Mouse (Mus musculus): ENCODE results near the gene Slc25a31. TPM values are rescaled to one million over a fixed set of nuclear protein-coding genes. Genes with fewer than 3 reads are reported as not detected.

Gene Slc25a31
- polyA plus RNA-seq, 1 experiment from 2014 or later: not detected

GRCm38 (mm10) chr3:40745661-40746547 is 37.2 kb downstream of the Slc25a31 start:
- peaks cover 11% of the 10 kb centered on the region for H3K4me1 ChIP-seq (ENCODE audit: control insufficient read depth, low read depth, low read length)
- ATAC-seq (ENCODE audit: low read depth): peak; percentile 8
- no peaks in the 10 kb centered on the region for H3K36me3 ChIP-seq (ENCODE audit: control insufficient read depth, insufficient read depth)
- H3K27me3 ChIP-seq (ENCODE audit: control insufficient read depth, insufficient read depth, low read depth, low read length): no peaks in the 10 kb centered on the region
- WGBS (ENCODE audit: insufficient replicate concordance): 2% methylated on average over 37 of the region's 37 CpGs
- H3K4me2 ChIP-seq (ENCODE audit: low read depth, low read length): peak overlapping the region; percentile 98
- peak overlapping the region; percentile 94 for H3K27ac ChIP-seq (ENCODE audit: low read length)
- no peaks in the 10 kb centered on the region for H3K9me3 ChIP-seq (replicated peaks; ENCODE audit: control insufficient read depth, low read length)
- H3K4me3 ChIP-seq (ENCODE audit: low read depth, low read length): peak overlapping the region; percentile 76
- H3K9ac ChIP-seq (ENCODE audit: low read depth, low read length): peak overlapping the region; percentile 87

- no peaks in the 10 kb centered on the region for H3K4me1 ChIP-seq (ENCODE audit: control insufficient read depth, low read depth, low read length)
- H3K9me3 ChIP-seq (replicated peaks; ENCODE audit: control insufficient read depth, low read length): no peaks in the 10 kb centered on the region
- H3K4me2 ChIP-seq (ENCODE audit: low read depth, low read length): no peak overlapping the region
- no peak overlapping the region for H3K9ac ChIP-seq (ENCODE audit: low read depth, low read length)
- no peak for ATAC-seq (ENCODE audit: low read depth)
- no peak overlapping the region for H3K27ac ChIP-seq (ENCODE audit: low read length)
- WGBS (ENCODE audit: insufficient replicate concordance): 83% methylated on average over 3 of the region's 3 CpGs
- no peak overlapping the region for H3K4me3 ChIP-seq (ENCODE audit: low read depth, low read length)
- H3K27me3 ChIP-seq (ENCODE audit: control insufficient read depth, insufficient read depth, low read depth, low read length): no peaks in the 10 kb centered on the region
- peaks cover 10% of the 10 kb centered on the region for H3K36me3 ChIP-seq (ENCODE audit: control insufficient read depth, insufficient read depth)
These were observed 52.1 kb downstream of the Slc25a31 start for GRCm38 (mm10) chr3:40760746-40761145.

DNA sequence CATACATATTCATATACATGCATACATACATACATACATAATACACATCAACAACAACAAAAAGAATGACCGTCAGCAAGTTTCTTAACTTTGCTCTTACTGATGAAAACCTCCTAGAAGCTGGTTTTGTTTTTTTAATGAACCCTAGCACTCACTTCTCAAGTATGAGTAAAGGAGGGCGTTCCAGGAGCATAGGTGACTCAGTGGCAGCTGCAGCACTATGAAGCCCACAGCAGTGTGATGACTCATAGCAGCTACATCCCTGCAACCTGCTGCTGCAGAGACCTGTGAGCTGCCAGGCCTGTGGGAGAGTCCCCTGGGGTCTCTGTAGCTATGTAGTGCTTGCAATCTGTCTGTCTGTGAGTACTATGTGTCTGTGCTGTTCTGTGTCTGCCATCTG is 52.7 kb downstream of the Slc25a31 start:
- Histone ChIP-seq H3K27me3 (ENCODE audit: control insufficient read depth, insufficient read depth, low read depth, low read length) (no peaks in the 10 kb centered on the region), H3K4me1 (ENCODE audit: control insufficient read depth, low read depth, low read length) (no peaks in the 10 kb centered on the region), H3K4me2 (ENCODE audit: low read depth, low read length) (no peak overlapping the region), H3K36me3 (ENCODE audit: control insufficient read depth, insufficient read depth) (peaks cover 10% of the 10 kb centered on the region), H3K4me3 (ENCODE audit: low read depth, low read length) (no peak overlapping the region), H3K9me3 (replicated peaks; ENCODE audit: control insufficient read depth, low read length) (no peaks in the 10 kb centered on the region), H3K9ac (ENCODE audit: low read depth, low read length) (no peak overlapping the region), H3K27ac (ENCODE audit: low read length) (no peak overlapping the region)
- WGBS (ENCODE audit: insufficient replicate concordance): 84% methylated on average over 2 of the region's 2 CpGs
- ATAC-seq (ENCODE audit: low read depth): no peak

Other genes starting within 250 kb of the Slc25a31 start
- 0.71 and 0.79 TPM in 2 replicates for gene Intu, start 177.6 kb upstream of the Slc25a31 start, polyA plus RNA-seq (2015; fragmentation: Nextera tagmentation; extraction: Ambion mirVana)
- gene Hspa4l, start 35.6 kb downstream of the Slc25a31 start, polyA plus RNA-seq (2015; fragmentation: Nextera tagmentation; extraction: Ambion mirVana): 14.5 and 15.5 TPM in 2 replicates
- gene Plk4, start 91.2 kb downstream of the Slc25a31 start, polyA plus RNA-seq (2015; fragmentation: Nextera tagmentation; extraction: Ambion mirVana): 29.8 and 33.3 TPM in 2 replicates
- gene Mfsd8, start 138.0 kb downstream of the Slc25a31 start, polyA plus RNA-seq (2015; fragmentation: Nextera tagmentation; extraction: Ambion mirVana): 3.9 and 4.6 TPM in 2 replicates
- gene Abhd18, start 138.1 kb downstream of the Slc25a31 start, polyA plus RNA-seq (2015; fragmentation: Nextera tagmentation; extraction: Ambion mirVana): 4.7 and 4.8 TPM in 2 replicates
- 0.09 and 0.11 TPM in 2 replicates for gene 1700034I23Rik, start 193.7 kb downstream of the Slc25a31 start, polyA plus RNA-seq (2015; fragmentation: Nextera tagmentation; extraction: Ambion mirVana)
- gene Larp1b, start 241.0 kb downstream of the Slc25a31 start, polyA plus RNA-seq (2015; fragmentation: Nextera tagmentation; extraction: Ambion mirVana): 7.1 and 7.4 TPM in 2 replicates